Mouse (Mus musculus): ENCODE results near the gene Chrm3. TPM values are rescaled to one million over a fixed set of nuclear protein-coding genes. Genes with fewer than 3 reads are reported as not detected.
A peak's percentile ranks its signal among the peaks of the same experiment; 100 is the strongest.

Chrm3 gene
- polyA plus RNA-seq, 1 experiment from 2014 or later = 0.93 TPM

DNA sequence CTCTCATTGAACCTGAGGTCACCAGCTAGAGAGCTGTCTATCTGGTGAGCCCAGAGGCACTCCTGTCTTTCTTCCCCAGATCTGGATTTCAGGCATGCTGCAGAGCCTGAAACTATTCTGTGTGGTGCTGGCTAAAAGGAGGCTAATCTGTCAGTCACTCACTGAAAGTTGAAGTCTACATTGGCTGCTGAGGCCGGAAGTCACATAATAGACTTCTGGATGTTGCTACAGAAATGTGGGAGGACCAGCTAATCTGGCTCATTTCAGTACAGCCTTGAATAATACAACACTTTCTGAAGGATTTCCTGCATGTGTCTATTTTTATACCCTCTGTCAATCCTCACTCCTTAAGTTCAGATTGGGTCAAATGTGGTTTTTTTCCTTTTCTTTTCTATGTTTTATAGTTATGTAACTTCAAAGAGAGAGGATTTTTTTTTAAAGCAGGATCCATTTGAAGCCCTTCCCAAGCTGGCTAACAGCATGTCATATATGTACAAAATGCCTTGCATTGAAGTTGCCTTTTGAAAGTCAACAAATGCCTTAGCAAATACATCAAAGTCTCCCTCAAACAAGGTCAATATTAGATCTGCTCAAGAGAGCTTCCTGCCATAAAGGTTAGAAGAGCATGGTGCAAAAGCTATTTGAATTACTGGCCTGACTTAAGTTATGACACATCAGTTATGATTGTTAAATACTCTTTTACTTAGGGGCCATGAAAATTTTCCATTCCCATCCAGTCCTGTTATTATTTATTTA is 116.2 kb downstream of the Chrm3 start:
- WGBS = 65% methylated on average over 1 of the region's 1 CpGs
- no peaks in the 10 kb centered on the region for H3K36me3 ChIP-seq (ENCODE audit: control insufficient read depth, insufficient read depth, low read length)
- no peaks in the 10 kb centered on the region for H3K9me3 ChIP-seq (ENCODE audit: control insufficient read depth, low read length)
- H3K27me3 ChIP-seq (replicated peaks; ENCODE audit: control insufficient read depth, insufficient read depth, low read length) = no peaks in the 10 kb centered on the region
- H3K27ac ChIP-seq (ENCODE audit: low read length) = no peak overlapping the region
- no peak overlapping the region for H3K4me2 ChIP-seq (ENCODE audit: low read depth, low read length)
- H3K4me1 ChIP-seq (ENCODE audit: control insufficient read depth, insufficient read depth, low read length) = 0 out of 2 replicates have a peak, but pooled peaks cover 3% of the 10 kb centered on the region
- H3K4me3 ChIP-seq (ENCODE audit: low read length) = no peak overlapping the region
- no peak overlapping the region for H3K9ac ChIP-seq (ENCODE audit: low read depth, low read length)
- ATAC-seq = peak; percentile 26; the same call in 1 of the 2 replicates

DNA sequence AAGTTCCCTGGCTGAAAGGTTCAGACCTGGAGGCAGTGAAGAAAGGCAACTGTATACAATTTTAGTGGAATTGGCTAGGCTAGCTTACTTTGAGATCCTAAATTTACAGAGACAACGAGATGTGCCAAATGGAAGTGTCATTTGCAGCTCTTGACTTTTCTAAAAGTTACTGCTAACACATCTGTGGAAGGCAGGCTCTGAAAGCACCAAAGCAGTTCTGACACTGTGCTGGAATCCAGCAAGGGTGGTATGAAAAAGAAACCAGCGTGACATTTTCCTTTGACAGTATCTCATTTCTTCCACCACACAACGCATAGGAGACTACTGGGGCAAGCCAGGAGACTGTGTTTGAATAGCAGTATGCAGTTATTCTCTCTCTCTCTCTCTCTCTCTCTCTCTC is 120.4 kb downstream of the Chrm3 start:
- Histone ChIP-seq H3K4me3 (ENCODE audit: low read length) (no peak overlapping the region), H3K4me1 (ENCODE audit: control insufficient read depth, insufficient read depth, low read length) (0 out of 2 replicates have a peak, but pooled peaks cover 3% of the 10 kb centered on the region), H3K9ac (ENCODE audit: low read depth, low read length) (no peak overlapping the region), H3K4me2 (ENCODE audit: low read depth, low read length) (no peak overlapping the region), H3K27ac (ENCODE audit: low read length) (no peak overlapping the region), H3K9me3 (ENCODE audit: control insufficient read depth, low read length) (no peaks in the 10 kb centered on the region), H3K27me3 (replicated peaks; ENCODE audit: control insufficient read depth, insufficient read depth, low read length) (no peaks in the 10 kb centered on the region), H3K36me3 (ENCODE audit: control insufficient read depth, insufficient read depth, low read length) (no peaks in the 10 kb centered on the region)
- no peak for ATAC-seq
- 78% methylated on average over 3 of the region's 3 CpGs for WGBS

DNA sequence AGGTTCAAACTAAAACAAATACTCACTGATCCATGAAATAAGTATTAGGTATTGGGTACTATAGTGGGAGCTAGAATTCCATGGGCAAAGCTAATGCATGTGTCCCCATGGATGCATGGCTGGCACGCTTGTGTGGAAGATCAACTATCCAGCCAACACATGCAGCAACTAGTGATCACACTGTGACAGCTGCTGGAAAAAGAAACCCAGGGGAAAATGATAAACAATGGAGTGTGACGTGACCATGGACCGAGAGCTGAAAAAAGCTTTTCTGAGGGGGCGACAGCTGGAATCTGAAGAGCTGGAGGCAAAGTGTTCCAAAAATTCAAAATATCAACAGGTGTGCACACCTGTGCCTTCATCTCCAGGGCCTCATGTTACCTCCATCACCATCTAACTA is 120.8 kb downstream of the Chrm3 start:
- H3K27ac ChIP-seq (ENCODE audit: low read length) = no peak overlapping the region
- 49% methylated on average over 4 of the region's 4 CpGs for WGBS

DNA sequence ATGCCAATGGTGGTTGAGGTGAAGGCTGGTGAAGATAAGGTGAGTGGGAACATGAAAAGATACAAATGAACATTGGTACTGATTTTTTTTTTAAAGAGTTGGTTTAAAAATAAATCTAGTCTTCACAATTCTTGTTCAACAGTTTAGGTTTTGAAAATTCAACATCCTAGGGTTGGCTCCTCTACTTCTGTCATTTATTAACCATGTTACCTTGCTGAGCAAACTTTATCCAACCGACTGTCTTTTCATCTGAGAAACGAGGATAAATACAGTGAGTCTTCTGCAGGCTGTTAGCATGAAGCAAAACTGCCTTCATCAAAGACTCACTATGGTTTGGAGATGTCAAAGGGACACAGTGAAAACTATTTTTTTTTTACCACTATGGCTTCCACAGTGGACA is 123.0 kb downstream of the Chrm3 start:
- WGBS = 42% methylated on average over 2 of the region's 2 CpGs
- 0 out of 2 replicates have a peak, but pooled peaks cover 3% of the 10 kb centered on the region for H3K4me1 ChIP-seq (ENCODE audit: control insufficient read depth, insufficient read depth, low read length)
- no peak overlapping the region for H3K9ac ChIP-seq (ENCODE audit: low read depth, low read length)
- H3K27me3 ChIP-seq (replicated peaks; ENCODE audit: control insufficient read depth, insufficient read depth, low read length) = no peaks in the 10 kb centered on the region
- H3K4me3 ChIP-seq (ENCODE audit: low read length) = no peak overlapping the region
- ATAC-seq = no peak
- H3K4me2 ChIP-seq (ENCODE audit: low read depth, low read length) = no peak overlapping the region
- H3K27ac ChIP-seq (ENCODE audit: low read length) = no peak overlapping the region
- no peaks in the 10 kb centered on the region for H3K9me3 ChIP-seq (ENCODE audit: control insufficient read depth, low read length)
- H3K36me3 ChIP-seq (ENCODE audit: control insufficient read depth, insufficient read depth, low read length) = no peaks in the 10 kb centered on the region

More for the DNA sequence above, 120.8 kb downstream of the Chrm3 start:
- no peaks in the 10 kb centered on the region for H3K9me3 ChIP-seq (ENCODE audit: control insufficient read depth, low read length)
- no peak overlapping the region for H3K9ac ChIP-seq (ENCODE audit: low read depth, low read length)
- H3K36me3 ChIP-seq (ENCODE audit: control insufficient read depth, insufficient read depth, low read length) = no peaks in the 10 kb centered on the region
- H3K4me1 ChIP-seq (ENCODE audit: control insufficient read depth, insufficient read depth, low read length) = 0 out of 2 replicates have a peak, but pooled peaks cover 3% of the 10 kb centered on the region
- no peaks in the 10 kb centered on the region for H3K27me3 ChIP-seq (replicated peaks; ENCODE audit: control insufficient read depth, insufficient read depth, low read length)
- H3K4me3 ChIP-seq (ENCODE audit: low read length) = no peak overlapping the region
- no peak for ATAC-seq
- no peak overlapping the region for H3K4me2 ChIP-seq (ENCODE audit: low read depth, low read length)

DNA sequence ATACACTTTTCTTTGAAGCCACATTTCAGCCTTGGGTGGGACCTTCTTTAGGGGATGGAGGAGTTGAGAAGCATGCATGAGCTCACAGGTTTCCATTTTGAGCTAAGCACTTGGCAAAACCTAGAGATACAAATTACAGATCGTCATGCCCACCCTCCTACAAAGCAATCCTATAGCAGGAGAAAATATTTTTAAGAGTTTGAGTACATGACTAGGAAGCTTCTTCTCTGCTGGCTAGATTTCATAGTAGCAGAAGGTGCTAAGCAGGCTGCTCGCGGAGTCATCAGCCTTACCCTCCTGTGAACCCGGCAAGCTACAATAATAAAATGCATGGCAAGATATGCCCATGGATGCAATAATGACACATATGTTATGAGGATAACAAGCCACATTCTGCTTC is 124.4 kb downstream of the Chrm3 start:
- WGBS = 94% methylated on average over 4 of the region's 4 CpGs
- H3K9me3 ChIP-seq (ENCODE audit: control insufficient read depth, low read length) = no peaks in the 10 kb centered on the region
- H3K27ac ChIP-seq (ENCODE audit: low read length) = no peak overlapping the region
- H3K36me3 ChIP-seq (ENCODE audit: control insufficient read depth, insufficient read depth, low read length) = no peaks in the 10 kb centered on the region
- H3K27me3 ChIP-seq (replicated peaks; ENCODE audit: control insufficient read depth, insufficient read depth, low read length) = no peaks in the 10 kb centered on the region
- no peak overlapping the region for H3K4me2 ChIP-seq (ENCODE audit: low read depth, low read length)
- no peak for ATAC-seq
- no peak overlapping the region for H3K4me3 ChIP-seq (ENCODE audit: low read length)
- no peak overlapping the region for H3K9ac ChIP-seq (ENCODE audit: low read depth, low read length)
- H3K4me1 ChIP-seq (ENCODE audit: control insufficient read depth, insufficient read depth, low read length) = 0 out of 2 replicates have a peak, but pooled peaks cover 3% of the 10 kb centered on the region

DNA sequence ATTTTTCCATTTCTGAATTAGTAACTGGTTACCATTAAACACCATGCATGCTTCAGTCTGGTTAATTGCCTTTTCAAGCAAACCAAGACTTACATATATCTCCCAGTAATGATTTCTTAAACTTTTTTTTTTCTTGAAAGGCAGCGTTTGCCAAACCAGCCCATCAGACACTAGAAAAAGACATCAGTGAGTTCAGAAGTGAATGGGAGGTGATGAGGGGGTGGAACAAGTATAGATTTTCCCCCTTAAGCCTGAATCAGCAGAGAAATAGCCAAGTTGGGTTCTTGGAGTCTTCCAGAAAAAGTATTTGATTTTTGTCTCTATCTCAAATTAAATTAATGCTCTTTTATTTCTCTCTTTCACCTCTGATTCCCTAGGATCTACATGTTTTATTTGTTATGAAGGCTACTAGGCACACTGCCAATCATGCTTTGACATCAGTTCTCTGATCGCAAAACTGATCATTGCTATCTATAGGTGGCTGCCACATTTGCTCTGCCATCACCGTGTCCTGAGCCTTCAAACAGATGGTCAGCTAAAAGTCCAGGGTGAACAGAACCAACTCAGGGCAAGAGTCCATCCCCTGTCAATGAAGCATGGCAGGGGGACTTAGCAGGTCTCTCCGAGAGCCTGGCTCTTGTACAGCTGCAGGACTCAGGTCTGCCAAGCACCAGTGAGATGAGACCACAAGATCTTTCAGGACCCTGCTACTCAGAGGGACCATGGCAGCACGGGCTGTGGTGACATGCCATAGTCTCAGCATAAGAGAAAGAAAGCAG is 125.1 kb downstream of the Chrm3 start:
- Histone ChIP-seq H3K27me3 (replicated peaks; ENCODE audit: control insufficient read depth, insufficient read depth, low read length) (no peaks in the 10 kb centered on the region), H3K27ac (ENCODE audit: low read length) (no peak overlapping the region), H3K4me1 (ENCODE audit: control insufficient read depth, insufficient read depth, low read length) (0 out of 2 replicates have a peak, but pooled peaks cover 3% of the 10 kb centered on the region), H3K9ac (ENCODE audit: low read depth, low read length) (no peak overlapping the region), H3K4me2 (ENCODE audit: low read depth, low read length) (no peak overlapping the region), H3K36me3 (ENCODE audit: control insufficient read depth, insufficient read depth, low read length) (no peaks in the 10 kb centered on the region), H3K9me3 (ENCODE audit: control insufficient read depth, low read length) (no peaks in the 10 kb centered on the region), H3K4me3 (ENCODE audit: low read length) (no peak overlapping the region)
- WGBS = 87% methylated on average over 5 of the region's 5 CpGs
- ATAC-seq = no peak

DNA sequence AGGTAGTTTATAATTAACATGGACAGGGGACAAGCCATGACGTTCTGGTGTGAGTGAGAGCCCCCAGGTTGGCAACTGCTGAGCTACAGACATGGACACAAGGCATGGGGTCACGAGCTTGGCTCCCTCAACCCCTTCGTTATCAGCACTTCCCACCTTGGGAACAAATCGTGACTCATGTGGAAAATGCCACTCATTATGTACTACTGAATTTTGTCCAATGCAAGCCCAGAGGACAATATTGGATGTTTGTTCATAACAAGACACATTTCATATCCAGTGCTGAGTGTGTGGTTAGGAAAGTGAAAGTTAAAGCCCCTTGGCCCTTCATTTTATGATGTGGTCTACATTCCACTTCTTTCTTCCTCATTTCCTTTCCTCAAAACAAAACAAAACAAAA is 140.2 kb downstream of the Chrm3 start:
- 75% methylated on average over 4 of the region's 4 CpGs for WGBS

DNA sequence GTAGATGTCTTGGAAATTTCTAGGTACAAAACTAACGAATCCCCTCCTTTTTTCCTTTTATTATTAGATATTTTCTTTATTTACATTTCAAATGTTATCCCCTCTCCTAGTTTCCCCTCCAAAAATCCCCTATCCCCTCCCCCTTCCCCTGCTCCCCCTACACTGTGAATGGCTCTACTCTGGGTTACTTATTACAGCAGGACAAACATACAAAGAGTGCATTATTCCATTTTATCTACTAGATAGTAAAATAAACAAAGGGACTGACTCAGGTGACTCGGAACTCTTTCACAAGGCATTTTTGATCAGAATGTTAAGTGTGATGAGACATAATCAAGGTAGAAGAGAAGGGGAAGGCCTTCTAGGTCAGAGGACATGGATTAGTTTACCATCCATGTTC is 148.5 kb downstream of the Chrm3 start:
- Histone ChIP-seq H3K27me3 (replicated peaks; ENCODE audit: control insufficient read depth, insufficient read depth, low read length) (no peaks in the 10 kb centered on the region), H3K36me3 (ENCODE audit: control insufficient read depth, insufficient read depth, low read length) (no peaks in the 10 kb centered on the region), H3K9me3 (ENCODE audit: control insufficient read depth, low read length) (no peaks in the 10 kb centered on the region), H3K4me1 (ENCODE audit: control insufficient read depth, insufficient read depth, low read length) (no peaks in the 10 kb centered on the region), H3K9ac (ENCODE audit: low read depth, low read length) (no peak overlapping the region), H3K4me2 (ENCODE audit: low read depth, low read length) (no peak overlapping the region), H3K4me3 (ENCODE audit: low read length) (no peak overlapping the region), H3K27ac (ENCODE audit: low read length) (no peak overlapping the region)
- 64% methylated on average over 2 of the region's 2 CpGs for WGBS
- ATAC-seq = peak; percentile 70

More for the DNA sequence above, 140.2 kb downstream of the Chrm3 start:
- no peaks in the 10 kb centered on the region for H3K27me3 ChIP-seq (replicated peaks; ENCODE audit: control insufficient read depth, insufficient read depth, low read length)
- no peak overlapping the region for H3K27ac ChIP-seq (ENCODE audit: low read length)
- no peaks in the 10 kb centered on the region for H3K36me3 ChIP-seq (ENCODE audit: control insufficient read depth, insufficient read depth, low read length)
- H3K4me2 ChIP-seq (ENCODE audit: low read depth, low read length) = no peak overlapping the region
- no peaks in the 10 kb centered on the region for H3K9me3 ChIP-seq (ENCODE audit: control insufficient read depth, low read length)
- no peak overlapping the region for H3K9ac ChIP-seq (ENCODE audit: low read depth, low read length)
- no peak overlapping the region for H3K4me3 ChIP-seq (ENCODE audit: low read length)
- H3K4me1 ChIP-seq (ENCODE audit: control insufficient read depth, insufficient read depth, low read length) = no peaks in the 10 kb centered on the region
- no peak for ATAC-seq

DNA sequence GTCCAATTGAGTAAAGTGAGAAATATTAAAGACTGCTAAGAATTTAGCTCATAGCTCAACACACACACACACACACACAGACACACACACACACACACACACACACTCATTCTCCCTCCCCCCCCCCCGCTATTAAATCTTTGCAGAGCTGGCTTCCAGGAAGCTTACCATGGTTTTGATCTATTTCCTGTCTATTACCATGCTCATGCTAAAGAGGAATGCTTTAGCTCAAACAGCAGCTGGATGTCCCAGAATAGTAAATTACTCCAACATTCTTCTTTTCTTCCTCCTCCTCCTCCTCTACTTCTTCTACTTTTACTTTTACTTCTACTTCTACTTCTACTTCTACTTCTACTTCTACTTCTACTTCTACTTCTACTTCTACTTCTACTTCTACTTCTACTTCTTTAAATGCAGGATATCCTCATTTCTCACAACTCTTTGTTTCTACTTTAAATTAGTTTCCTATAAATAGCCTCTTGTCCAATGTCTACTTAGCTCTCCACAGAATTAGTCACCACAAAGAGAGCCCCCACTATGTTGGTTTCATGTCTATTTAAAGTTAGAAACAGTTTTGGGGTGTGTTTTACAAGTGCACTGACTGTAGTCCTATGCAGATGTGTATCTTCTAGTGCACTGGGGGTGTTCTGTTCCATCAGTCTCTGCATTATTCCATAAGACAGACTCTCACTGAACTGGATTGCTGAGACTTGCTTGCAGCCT is 150.0 kb downstream of the Chrm3 start:
- no peak overlapping the region for H3K27ac ChIP-seq (ENCODE audit: low read length)
- no peak overlapping the region for H3K9ac ChIP-seq (ENCODE audit: low read depth, low read length)
- 60% methylated on average over 1 of the region's 1 CpGs for WGBS
- no peak for ATAC-seq
- H3K4me1 ChIP-seq (ENCODE audit: control insufficient read depth, insufficient read depth, low read length) = no peaks in the 10 kb centered on the region
- no peaks in the 10 kb centered on the region for H3K9me3 ChIP-seq (ENCODE audit: control insufficient read depth, low read length)
- no peak overlapping the region for H3K4me2 ChIP-seq (ENCODE audit: low read depth, low read length)
- H3K27me3 ChIP-seq (replicated peaks; ENCODE audit: control insufficient read depth, insufficient read depth, low read length) = no peaks in the 10 kb centered on the region
- no peaks in the 10 kb centered on the region for H3K36me3 ChIP-seq (ENCODE audit: control insufficient read depth, insufficient read depth, low read length)
- H3K4me3 ChIP-seq (ENCODE audit: low read length) = no peak overlapping the region

Data from intestine, embryonic 16.5 days (tissue).